Mouse (Mus musculus) liver, embryonic 13.5 days (tissue): ENCODE results near the gene Nkain2. TPM values are rescaled to one million over a fixed set of nuclear protein-coding genes. Genes with fewer than 3 reads are reported as not detected.

Experiments
- ATAC-seq: fragments of 200-750 bp; cut with Nextera tagmentation; 2 replicates; pipeline ENCODE4 v1.8.0; 2017; ENCODE audit warnings: low read depth, mild to moderate bottlenecking, moderate number of reproducible peaks, moderate library complexity
- DNase-seq: peaks from one replicate; pipeline ENCODE4 v3.0.0; 2022
- H3K27ac ChIP-seq: fragments of 300-500 bp; sonication (generic); 2 replicates; pipeline ENCODE4 v1.5.1; 2015; ENCODE audit warnings: moderate library complexity, mild to moderate bottlenecking, inconsistent platforms
- H3K27me3 ChIP-seq: fragments of 300-500 bp; sonication (generic); 2 replicates; pipeline ENCODE4 v1.6.1; 2015; ENCODE audit warnings: mild to moderate bottlenecking, inconsistent platforms
- H3K36me3 ChIP-seq: fragments of 300-500 bp; sonication (generic); 2 replicates; pipeline ENCODE4 v1.6.1; 2015; ENCODE audit warnings: mild to moderate bottlenecking, inconsistent platforms
- H3K4me1 ChIP-seq: fragments of 300-500 bp; sonication (generic); replicated peaks from 2 replicates; pipeline ENCODE4 v1.6.1; 2015; ENCODE audit warnings: inconsistent platforms
- H3K4me2 ChIP-seq: fragments of 300-500 bp; sonication (generic); 2 replicates; pipeline ENCODE4 v1.6.1; 2015; ENCODE audit warnings: inconsistent platforms, mild to moderate bottlenecking, moderate library complexity
- H3K4me3 ChIP-seq: fragments of 300-500 bp; sonication (generic); replicated peaks from 2 replicates; pipeline ENCODE4 v1.5.1; 2015; ENCODE audit warnings: mild to moderate bottlenecking, inconsistent platforms
- H3K9ac ChIP-seq: fragments of 300-500 bp; sonication (generic); 2 replicates; pipeline ENCODE4 v1.6.1; 2015; ENCODE audit warnings: mild to moderate bottlenecking, inconsistent platforms
- H3K9me3 ChIP-seq: fragments of 300-500 bp; sonication (generic); replicated peaks from 2 replicates; pipeline ENCODE4 v1.6.1; 2016; ENCODE audit warnings: inconsistent platforms
- WGBS: fragments of 180-500 bp; shearing (Covaris S2); methylation state at CpG from one replicate; pipeline ENCODE4 v1.1.7; 2015; ENCODE audit not compliant: insufficient replicate concordance; 5-methylcytosine and 5-hydroxymethylcytosine counted together
- polyA plus RNA-seq: library from polyadenylated mRNA; unstranded; fragments of >200 nt; fragmentation: Nextera tagmentation; extraction: Ambion mirVana; gene quantifications from 2 replicates; pipeline ENCODE4 v1.2.1, GENCODE M21; 2015

Gene Nkain2
- 0.09 and 0.20 TPM in 2 replicates for polyA plus RNA-seq

DNA sequence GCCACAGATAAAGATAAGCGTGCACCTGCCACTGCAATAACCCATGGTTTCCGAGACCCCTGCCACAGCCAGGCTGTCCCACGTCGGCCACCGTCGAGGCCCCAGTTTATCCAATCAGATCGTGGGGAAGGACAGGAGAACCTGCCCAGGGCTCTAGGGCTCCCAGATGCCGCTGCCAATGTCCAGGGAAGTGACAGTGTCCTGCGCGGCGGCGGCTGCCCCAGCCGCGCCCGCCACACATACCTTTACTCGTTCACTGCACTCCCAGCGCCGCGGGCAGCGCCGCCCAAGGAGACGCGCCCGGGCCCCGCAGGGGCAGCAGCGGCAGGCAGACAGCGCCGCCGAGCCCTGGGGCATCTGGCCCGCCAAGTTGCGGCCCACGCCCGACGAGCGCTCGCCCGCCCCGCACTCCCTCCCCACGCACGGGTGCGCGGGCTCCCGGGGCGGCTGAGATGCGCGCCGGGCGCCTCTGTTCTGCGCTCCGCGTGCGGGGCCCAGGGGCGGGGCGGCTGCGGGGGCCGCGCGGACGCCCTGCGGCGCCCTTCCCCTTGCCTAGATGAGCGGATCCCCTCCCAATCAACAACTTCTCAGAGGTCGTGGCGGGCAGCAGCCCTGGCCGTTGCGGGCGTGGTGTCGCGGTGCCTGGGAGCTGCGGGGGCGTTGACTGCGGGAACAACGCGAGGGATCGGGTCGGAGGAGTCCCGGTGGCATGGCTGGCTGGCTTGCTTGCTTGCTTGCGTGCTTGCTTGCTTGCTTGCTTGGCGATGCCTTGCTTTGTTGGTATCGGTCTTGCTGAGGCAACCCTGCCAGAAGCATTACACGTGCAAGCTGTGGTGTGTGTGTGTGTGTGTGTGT is at the start of gene Nkain2:
Gene Nkain2 (minus strand): TSS at position 811 of the 855 bp plus-strand sequence.
- no peak within 1 kb of the TSS for H3K9ac ChIP-seq
- H3K4me2 ChIP-seq, result peak within 1 kb of the TSS; percentile 64
- no peaks in the 10 kb centered on the region for H3K36me3 ChIP-seq
- peaks cover 29% of the 10 kb centered on the region for H3K27me3 ChIP-seq
- no peaks in the 10 kb centered on the region for H3K4me1 ChIP-seq
- H3K9me3 ChIP-seq, result no peaks in the 10 kb centered on the region
- ATAC-seq (no peak), DNase-seq (no peak)
- peak within 1 kb of the TSS; percentile 51 for H3K4me3 ChIP-seq
- H3K27ac ChIP-seq, result no peak within 1 kb of the TSS
- under 1% methylated on average over 75 of the region's 81 CpGs for WGBS

- no peak overlapping the region for H3K9ac ChIP-seq
- H3K27me3 ChIP-seq, result no peaks in the 10 kb centered on the region
- no peaks in the 10 kb centered on the region for H3K36me3 ChIP-seq
- H3K27ac ChIP-seq, result no peak overlapping the region
- H3K9me3 ChIP-seq, result no peaks in the 10 kb centered on the region
- 73% methylated on average over 3 of the region's 3 CpGs for WGBS
- no peak overlapping the region for H3K4me2 ChIP-seq
- H3K4me3 ChIP-seq, result no peak overlapping the region
- H3K4me1 ChIP-seq, result no peaks in the 10 kb centered on the region
- ATAC-seq (no peak), DNase-seq (no peak)
Measured at GRCm38 (mm10) chr10:32939853-32940252, 49.6 kb upstream of the Nkain2 start.

DNA sequence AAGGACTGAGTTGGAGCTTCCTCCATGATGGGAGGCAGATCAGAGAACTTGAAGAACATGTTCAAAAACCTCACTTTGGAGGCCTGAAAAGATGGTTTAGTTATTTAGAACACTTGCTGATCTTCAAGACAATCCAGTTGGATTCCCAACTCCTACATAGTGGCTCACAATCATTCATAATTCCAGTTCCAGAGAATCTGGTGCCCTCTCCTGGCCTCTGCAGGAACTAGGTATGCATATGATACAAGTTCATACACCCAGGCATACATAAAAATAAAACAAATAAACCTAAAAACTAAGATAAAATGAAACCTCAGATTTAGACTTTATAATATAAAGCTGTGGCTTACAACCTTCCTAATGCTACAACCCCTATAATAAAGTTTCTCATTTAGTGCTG is 4.8 kb upstream of the Nkain2 start:
- DNase-seq (no peak), ATAC-seq (no peak)
- peaks cover 15% of the 10 kb centered on the region for H3K27me3 ChIP-seq
- H3K4me2 ChIP-seq, result no peak overlapping the region
- no peak overlapping the region for H3K9ac ChIP-seq
- H3K27ac ChIP-seq, result no peak overlapping the region
- H3K36me3 ChIP-seq, result no peaks in the 10 kb centered on the region
- H3K9me3 ChIP-seq, result no peaks in the 10 kb centered on the region
- H3K4me1 ChIP-seq, result no peaks in the 10 kb centered on the region
- H3K4me3 ChIP-seq, result no peak overlapping the region

DNA sequence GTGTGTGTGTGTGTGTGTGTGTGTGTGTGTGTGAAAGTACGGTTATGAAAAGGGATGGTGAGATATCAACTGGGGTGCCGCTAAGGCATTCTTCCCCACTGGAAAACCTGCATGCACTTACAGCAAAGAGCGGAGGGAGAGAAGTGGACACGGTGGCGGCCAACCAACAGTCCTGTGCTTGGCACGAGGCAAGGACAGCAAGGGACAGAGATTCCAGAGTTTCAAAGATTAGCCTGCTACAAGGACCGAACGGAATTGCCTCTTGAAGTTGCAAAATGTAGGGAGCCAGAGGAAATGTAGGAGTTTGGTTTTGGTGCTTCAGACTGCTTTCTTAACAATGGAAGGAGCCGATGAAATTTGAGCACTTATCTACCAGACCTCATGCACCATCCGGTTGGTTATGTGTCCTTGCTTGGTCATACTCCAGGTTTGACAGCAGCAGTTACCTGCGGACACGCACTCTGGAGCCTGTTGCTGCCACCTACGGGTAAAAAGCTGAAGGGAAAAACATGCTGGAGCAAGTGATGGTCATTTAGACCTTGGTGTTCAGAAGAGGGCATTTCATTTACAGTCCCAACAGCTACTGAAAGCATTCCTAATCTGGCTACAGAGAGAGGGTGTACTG is 357 bp upstream of the Nkain2 start:
- H3K4me1 ChIP-seq, result no peaks in the 10 kb centered on the region
- peak overlapping the region; percentile 51; the same call in 1 of the 2 replicates for H3K4me3 ChIP-seq
- WGBS, result 5% methylated on average over 13 of the region's 13 CpGs
- peaks cover 29% of the 10 kb centered on the region for H3K27me3 ChIP-seq
- no peaks in the 10 kb centered on the region for H3K36me3 ChIP-seq
- H3K9ac ChIP-seq, result no peak overlapping the region
- H3K4me2 ChIP-seq, result peak overlapping the region; percentile 64
- ATAC-seq (no peak), DNase-seq (no peak)
- no peak overlapping the region for H3K27ac ChIP-seq
- H3K9me3 ChIP-seq, result no peaks in the 10 kb centered on the region

- 51% methylated on average over 6 of the region's 6 CpGs for WGBS
- no peak overlapping the region for H3K4me3 ChIP-seq
- H3K36me3 ChIP-seq, result no peaks in the 10 kb centered on the region
Measured at GRCm38 (mm10) chr10:32881977-32882376, 8.3 kb downstream of the Nkain2 start.

GRCm38 (mm10) chr10:32870691-32871406 is 19.4 kb downstream of the Nkain2 start:
- Histone ChIP-seq H3K36me3 (no peaks in the 10 kb centered on the region), H3K9ac (no peak overlapping the region), H3K27ac (no peak overlapping the region), H3K4me1 (no peaks in the 10 kb centered on the region), H3K27me3 (no peaks in the 10 kb centered on the region), H3K4me3 (no peak overlapping the region), H3K4me2 (no peak overlapping the region), H3K9me3 (no peaks in the 10 kb centered on the region)
- 51% methylated on average over 1 of the region's 1 CpGs for WGBS
- ATAC-seq (no peak), DNase-seq (no peak)

More at GRCm38 (mm10) chr10:32881977-32882376, 8.3 kb downstream of the Nkain2 start:
- no peaks in the 10 kb centered on the region for H3K4me1 ChIP-seq
- no peak for DNase-seq
- H3K4me2 ChIP-seq, result no peak overlapping the region
- no peaks in the 10 kb centered on the region for H3K27me3 ChIP-seq
- H3K9me3 ChIP-seq, result no peaks in the 10 kb centered on the region
- no peak overlapping the region for H3K9ac ChIP-seq
- no peak overlapping the region for H3K27ac ChIP-seq
- ATAC-seq, result no peak

GRCm38 (mm10) chr10:32869541-32869940 is 20.7 kb downstream of the Nkain2 start:
- WGBS, result 39% methylated on average over 1 of the region's 1 CpGs
- H3K9me3 ChIP-seq, result no peaks in the 10 kb centered on the region
- H3K27ac ChIP-seq, result no peak overlapping the region
- H3K36me3 ChIP-seq, result no peaks in the 10 kb centered on the region
- no peak for ATAC-seq
- no peaks in the 10 kb centered on the region for H3K4me1 ChIP-seq
- H3K27me3 ChIP-seq, result no peaks in the 10 kb centered on the region
- H3K4me3 ChIP-seq, result no peak overlapping the region
- no peak for DNase-seq
- H3K4me2 ChIP-seq, result no peak overlapping the region
- no peak overlapping the region for H3K9ac ChIP-seq

DNA sequence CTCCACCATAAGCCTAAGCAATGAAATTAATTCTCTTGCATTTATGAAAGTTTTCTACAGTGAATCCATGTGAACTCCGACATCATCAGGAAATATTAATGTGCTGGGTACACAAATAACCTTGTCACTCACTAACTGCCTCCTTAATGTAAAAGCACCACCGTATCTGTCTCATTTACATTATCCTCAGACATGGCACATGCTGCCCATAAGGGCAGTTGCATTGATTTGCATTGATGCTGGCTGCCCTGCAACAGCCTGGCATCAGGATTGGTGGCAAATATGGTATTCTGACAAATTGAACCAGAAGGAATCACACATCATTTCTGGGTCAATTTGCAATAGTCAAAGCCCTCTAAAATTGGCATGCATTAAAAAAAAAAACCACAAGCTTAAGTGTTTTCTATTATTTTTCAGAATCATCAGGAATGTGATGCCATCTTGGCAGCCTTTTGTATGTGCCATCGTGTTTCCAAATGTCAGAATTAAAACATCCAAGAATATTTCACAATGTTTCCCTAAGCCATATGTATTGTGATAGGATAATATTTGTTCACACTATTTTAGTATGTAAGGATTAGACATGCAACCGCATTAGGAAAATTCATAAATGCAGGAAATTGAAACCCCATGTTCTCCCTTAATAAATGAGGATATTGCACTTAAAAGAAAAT is 74.9 kb downstream of the Nkain2 start:
- ATAC-seq (no peak), DNase-seq (no peak)
- WGBS, result 59% methylated on average over 4 of the region's 4 CpGs
- Histone ChIP-seq H3K9ac (no peak overlapping the region), H3K9me3 (no peaks in the 10 kb centered on the region), H3K36me3 (no peaks in the 10 kb centered on the region), H3K4me1 (no peaks in the 10 kb centered on the region), H3K4me2 (no peak overlapping the region), H3K27me3 (no peaks in the 10 kb centered on the region), H3K4me3 (no peak overlapping the region), H3K27ac (no peak overlapping the region)

DNA sequence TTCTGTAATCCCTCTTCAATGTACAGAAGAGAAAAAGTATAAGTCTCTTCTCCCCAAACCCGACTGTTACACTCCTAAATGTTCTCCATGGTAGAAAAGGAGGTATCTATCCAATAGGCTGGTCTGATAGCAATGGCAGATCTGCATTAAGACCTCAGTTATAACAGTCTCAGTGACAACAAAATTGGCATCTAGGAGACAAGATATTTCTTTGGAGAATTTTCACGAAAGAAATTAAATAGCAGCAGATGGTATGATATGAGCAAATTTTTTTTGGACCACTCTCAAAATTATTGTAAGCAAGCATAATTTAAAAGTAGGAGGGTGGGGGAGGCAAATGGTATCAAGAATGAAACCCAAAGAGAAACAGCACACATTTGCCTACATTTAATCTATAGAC is 94.0 kb downstream of the Nkain2 start:
- no peak overlapping the region for H3K9ac ChIP-seq
- no peaks in the 10 kb centered on the region for H3K4me1 ChIP-seq
- no peaks in the 10 kb centered on the region for H3K27me3 ChIP-seq
- no peak overlapping the region for H3K4me3 ChIP-seq
- DNase-seq, result no peak
- no peak overlapping the region for H3K27ac ChIP-seq
- ATAC-seq, result no peak
- H3K9me3 ChIP-seq, result no peaks in the 10 kb centered on the region
- H3K36me3 ChIP-seq, result no peaks in the 10 kb centered on the region
- no peak overlapping the region for H3K4me2 ChIP-seq
- 41% methylated on average over 2 of the region's 2 CpGs for WGBS

- Histone ChIP-seq H3K4me3 (no peak overlapping the region), H3K9ac (no peak overlapping the region), H3K27ac (no peak overlapping the region), H3K36me3 (no peaks in the 10 kb centered on the region), H3K4me1 (no peaks in the 10 kb centered on the region), H3K4me2 (no peak overlapping the region), H3K9me3 (no peaks in the 10 kb centered on the region), H3K27me3 (no peaks in the 10 kb centered on the region)
- no peak for ATAC-seq
- DNase-seq, result no peak
Measured at GRCm38 (mm10) chr10:32790541-32790940, 99.7 kb downstream of the Nkain2 start.

GRCm38 (mm10) chr10:32782732-32783359 is 107.4 kb downstream of the Nkain2 start:
- H3K9me3 ChIP-seq, result no peaks in the 10 kb centered on the region
- no peak overlapping the region for H3K9ac ChIP-seq
- DNase-seq, result no peak
- no peak overlapping the region for H3K27ac ChIP-seq
- H3K27me3 ChIP-seq, result no peaks in the 10 kb centered on the region
- ATAC-seq, result no peak
- H3K36me3 ChIP-seq, result no peaks in the 10 kb centered on the region
- 59% methylated on average over 3 of the region's 3 CpGs for WGBS
- no peaks in the 10 kb centered on the region for H3K4me1 ChIP-seq
- no peak overlapping the region for H3K4me3 ChIP-seq
- H3K4me2 ChIP-seq, result no peak overlapping the region
